Mouse (Mus musculus): ENCODE results near the gene Fez1.

The Fez1 gene

DNA sequence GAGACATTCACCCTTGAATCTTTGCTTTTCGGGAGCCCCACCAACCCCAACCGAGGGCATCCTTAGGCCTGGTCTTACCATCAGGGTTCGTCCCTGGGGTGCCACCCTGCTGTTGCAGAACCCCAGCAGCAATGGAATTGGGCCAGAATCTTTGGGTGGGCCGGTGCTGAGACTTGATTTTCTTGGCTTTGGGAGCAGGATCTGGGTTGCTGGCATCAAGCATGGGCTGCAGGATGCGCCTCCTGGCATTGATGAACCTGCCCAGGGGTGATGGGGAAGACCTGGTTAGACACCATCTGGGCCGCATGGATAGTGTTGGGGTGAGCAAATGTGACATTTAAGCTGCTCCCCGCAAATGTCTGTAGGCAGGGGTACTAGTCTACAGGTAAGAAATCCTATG lies 72.6 kb downstream of the Fez1 start:
- no peak for DNase-seq (ENCODE audit: low read depth, low spot score)

DNA sequence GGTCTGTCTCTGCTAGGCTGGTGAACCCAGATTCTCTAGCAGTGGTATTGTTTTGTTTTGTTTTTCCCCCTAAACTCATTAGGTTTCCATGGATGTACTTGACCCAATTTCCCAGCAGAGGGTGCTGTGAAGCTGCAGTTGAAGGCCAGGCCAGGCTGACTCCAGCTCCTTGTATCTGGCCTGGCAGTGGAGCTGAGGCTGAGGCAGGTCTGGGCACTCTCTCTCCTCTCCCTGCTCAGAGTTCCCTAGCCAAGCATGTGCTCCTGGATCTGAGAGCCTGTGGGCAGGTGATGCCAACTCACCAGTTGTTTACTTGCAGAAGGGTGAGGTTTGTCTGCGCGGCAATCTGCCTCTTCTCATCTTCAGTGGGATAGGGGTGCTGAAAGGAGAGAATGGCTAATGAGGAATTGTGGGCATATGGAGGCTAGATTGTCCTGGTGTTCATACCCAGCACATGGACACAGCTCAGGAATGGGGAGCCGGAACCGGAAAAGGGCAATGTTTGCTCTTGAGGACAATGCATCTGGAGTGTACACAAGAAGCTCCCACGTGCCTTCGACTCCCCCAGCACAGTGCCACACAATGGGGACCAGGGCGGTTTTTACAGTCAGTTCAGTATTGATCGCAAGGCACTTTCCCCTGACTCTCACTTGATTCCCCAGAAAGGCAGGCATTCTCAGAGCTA lies 73.5 kb downstream of the Fez1 start:
- DNase-seq (ENCODE audit: low read depth, low spot score), result peak; percentile 51

- DNase-seq (ENCODE audit: low read depth, low spot score), result peak; percentile 42
Observed at GRCm38 (mm10) chr9:36898560-36898959, 76.9 kb downstream of the Fez1 start.

- DNase-seq (ENCODE audit: low read depth, low spot score), result peak; percentile 75
Observed at GRCm38 (mm10) chr9:36900464-36900863, 78.8 kb downstream of the Fez1 start.

GRCm38 (mm10) chr9:36905452-36905851 lies 83.8 kb downstream of the Fez1 start:
- DNase-seq (ENCODE audit: low read depth, low spot score), result no peak

DNA sequence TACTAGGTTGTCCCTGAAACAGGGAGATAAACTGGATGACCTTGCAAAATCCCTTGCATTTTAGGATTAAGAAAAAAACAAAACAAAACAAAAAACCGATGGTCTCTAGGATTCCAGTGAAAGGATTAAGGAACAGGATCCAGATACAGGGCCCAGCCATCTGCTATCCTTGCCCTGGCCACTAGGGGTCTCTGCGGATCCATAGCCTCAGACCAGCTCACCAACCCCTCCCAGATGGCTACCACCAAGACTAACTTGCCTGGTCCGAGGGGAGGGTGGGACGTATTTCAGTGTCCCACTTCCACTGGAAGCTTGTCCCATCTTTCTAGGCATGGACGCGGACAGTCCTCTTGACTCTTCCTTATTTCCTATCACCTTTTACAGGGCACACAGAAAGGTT lies 94.7 kb downstream of the Fez1 start:
- DNase-seq (ENCODE audit: low read depth, low spot score), result peak; percentile 61

- no peak for DNase-seq (ENCODE audit: low read depth, low spot score)
Observed at GRCm38 (mm10) chr9:36916915-36917314, 95.3 kb downstream of the Fez1 start.

DNA sequence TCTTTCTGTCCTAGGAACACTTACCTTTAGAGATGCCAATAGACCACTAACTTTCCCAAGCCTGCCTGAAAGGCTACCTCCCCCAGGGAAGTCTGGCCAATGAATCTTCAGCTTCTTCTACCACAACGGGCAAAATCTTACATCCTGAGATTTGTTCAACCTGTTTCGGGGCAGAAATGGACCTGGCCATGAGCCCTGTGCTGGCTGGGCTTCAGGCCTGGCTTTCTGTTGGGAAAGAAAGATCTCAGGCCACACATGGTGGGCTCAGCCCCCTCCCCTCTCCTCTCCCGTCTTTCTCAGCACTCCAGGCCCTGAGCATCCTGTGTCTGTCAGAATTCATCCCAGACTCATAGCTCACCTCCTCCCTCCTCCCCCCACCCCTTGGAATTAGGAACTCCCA lies 96.9 kb downstream of the Fez1 start:
- no peak for DNase-seq (ENCODE audit: low read depth, low spot score)

DNA sequence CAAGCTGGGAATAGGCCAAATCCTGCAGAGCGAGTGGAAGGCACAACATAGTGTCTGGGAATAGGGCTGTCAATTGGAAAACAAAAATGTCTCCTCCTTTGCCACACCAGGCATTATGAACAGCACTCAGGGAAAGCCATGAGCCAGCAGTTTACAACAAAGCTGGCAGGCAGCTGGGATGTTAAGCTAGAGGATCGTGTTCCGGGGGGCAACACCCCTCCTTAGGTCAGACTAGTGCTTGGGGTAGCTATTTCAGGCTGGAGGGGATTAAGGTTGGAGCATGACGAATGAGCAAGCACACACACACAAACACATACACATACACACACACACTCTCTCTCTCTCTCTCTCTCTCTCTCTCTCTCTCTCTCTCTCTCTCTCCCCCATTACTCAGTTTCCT lies 97.8 kb downstream of the Fez1 start:
- DNase-seq (ENCODE audit: low read depth, low spot score), result no peak

DNA sequence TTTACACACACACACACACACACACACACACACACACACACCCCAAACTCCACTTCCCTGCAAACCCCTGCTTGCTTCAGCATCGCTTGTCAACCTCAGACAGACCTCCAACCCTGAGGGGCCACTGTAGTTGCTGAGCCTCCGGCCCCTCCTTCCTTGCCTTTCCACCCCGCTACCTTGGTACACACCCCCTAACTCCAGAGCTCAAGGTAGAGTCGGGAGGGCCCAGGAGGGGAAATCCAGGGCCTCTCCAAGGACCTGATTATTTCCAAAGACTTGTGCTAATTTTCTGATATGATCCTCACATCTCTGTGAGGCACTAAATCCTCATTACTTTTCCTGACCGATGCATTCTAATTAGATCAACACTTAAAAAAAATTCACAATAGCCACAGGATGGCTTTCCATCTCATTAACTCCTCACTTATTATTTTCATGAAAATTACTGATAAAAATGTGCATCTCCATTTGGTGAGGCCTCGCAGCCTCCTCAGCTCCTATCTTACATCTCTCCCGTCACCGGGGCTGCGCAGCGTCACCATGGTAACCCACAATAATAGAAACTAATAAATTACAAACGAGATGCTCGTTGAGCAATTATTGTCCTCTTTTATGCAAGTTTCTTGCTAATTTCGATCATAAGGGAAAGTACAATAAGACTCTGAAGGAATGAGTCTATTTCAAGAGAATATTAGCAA lies 100.2 kb downstream of the Fez1 start:
- peak; percentile 60 for DNase-seq (ENCODE audit: low read depth, low spot score)

DNA sequence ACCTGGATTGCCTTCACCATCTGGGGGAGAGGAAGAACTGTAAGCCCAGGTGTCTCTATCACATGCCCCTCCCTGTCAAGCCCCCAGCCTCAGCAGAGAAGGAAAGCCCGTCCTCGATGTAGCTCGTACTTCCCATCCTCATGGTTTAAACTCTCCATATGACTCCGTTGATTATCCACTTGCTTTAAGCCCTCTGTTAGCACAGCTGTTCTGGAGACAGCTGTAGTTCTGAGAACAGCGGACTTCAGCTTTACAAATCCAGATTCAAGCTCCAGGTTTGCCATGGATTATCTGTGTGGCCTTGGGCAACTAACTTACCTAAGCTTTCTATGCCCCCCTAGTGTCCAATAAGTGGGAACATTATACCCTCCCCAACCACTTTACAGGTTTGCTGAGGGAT lies 102.1 kb downstream of the Fez1 start:
- no peak for DNase-seq (ENCODE audit: low read depth, low spot score)
